ENCODE assay signal across 8 mouse cellular contexts in the genomic region with DNA sequence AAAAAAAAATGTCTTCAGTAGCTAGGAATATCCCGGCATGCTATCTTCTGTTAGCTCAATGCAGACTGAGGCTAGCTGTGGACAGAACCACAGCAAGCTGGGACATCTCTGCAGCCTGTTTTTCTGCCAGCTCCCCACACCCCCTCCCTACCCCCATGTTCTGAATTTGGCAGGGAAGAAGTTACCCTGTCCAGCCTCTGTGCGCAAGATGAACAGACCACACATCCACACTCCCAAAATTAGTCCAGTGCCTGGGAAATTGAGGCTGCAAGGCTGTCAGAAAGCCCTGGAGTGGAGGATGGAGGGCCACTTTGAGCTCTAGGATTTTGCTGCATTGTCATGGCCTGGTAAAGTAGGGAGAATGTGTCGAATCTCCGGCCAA. TPM values are rescaled to one million over a fixed set of nuclear protein-coding genes. Genes with fewer than 3 reads are reported as not detected.
DNase-seq lines count a peak whose midpoint lies in the region; TF ChIP-seq lines count a peak whose summit lies in the region.

No protein-coding gene starts in this region.

- H3K27me3 ChIP-seq in heart, embryonic 10.5 days (ENCODE audit: insufficient read depth, poor library complexity, severe bottlenecking) = peaks cover 38% of the 10 kb centered on the region

- H3K27ac ChIP-seq in ES-E14 (ENCODE audit: insufficient read depth, low read depth, low read length, poor library complexity, severe bottlenecking) = no peak overlapping the region
- no peak overlapping the region for H3K27ac ChIP-seq in heart, embryonic 10.5 days
- H3K27ac ChIP-seq in olfactory bulb, adult 2 months (ENCODE audit: insufficient read depth, low read depth, low read length) = no peak overlapping the region

- H3K36me3 ChIP-seq in ES-E14 (ENCODE audit: control insufficient read depth, insufficient read depth, low read length, poor library complexity, severe bottlenecking) = no peaks in the 10 kb centered on the region
- no peaks in the 10 kb centered on the region for H3K36me3 ChIP-seq in heart, embryonic 10.5 days

- peak overlapping the region; percentile 67 to 75 for H3K4me3 ChIP-seq in ES-E14 (ENCODE audit: insufficient read depth in 1 of 2, low read depth in 1 of 2, low read length in 2 of 2, poor library complexity in 1 of 2, severe bottlenecking in 1 of 2)
- H3K4me3 ChIP-seq in heart, embryonic 10.5 days = peak overlapping the region; percentile 66
- H3K4me3 ChIP-seq in olfactory bulb, adult 2 months (ENCODE audit: insufficient read depth, low read depth, low read length) = peak overlapping the region; percentile 93

- H3K9me3 ChIP-seq in ES-E14 (ENCODE audit: control insufficient read depth, insufficient read depth, low read depth, low read length) = no peaks in the 10 kb centered on the region
- H3K9me3 ChIP-seq in heart, embryonic 10.5 days = no peaks in the 10 kb centered on the region

- whole genome bisulfite sequencing in heart, embryonic 10.5 days = 26% methylated on average over 4 of the region's 4 CpGs
- 5% methylated on average over 4 of the region's 4 CpGs for WGBS in olfactory bulb, adult 2 months

- in situ Hi-C loops in ES-E14 (cut with MboI; ENCODE audit: low sequenced_read_pairs in 2 of 2, unreplicated experiment in 2 of 2) = no loop called here

- no peak for TF ChIP-seq POLR2A in brain, embryonic 14.5 days (IDR thresholded peaks at IDR 0.05; ENCODE audit: borderline replicate concordance, extremely low read depth, insufficient read depth, insufficient read length, poor library complexity, severe bottlenecking)
- no peak for TF ChIP-seq POLR2A in olfactory bulb, adult 2 months (IDR thresholded peaks at IDR 0.05; ENCODE audit: insufficient read depth, low read depth, low read length)

- TF ChIP-seq CTCF in brain, embryonic 14.5 days (IDR thresholded peaks at IDR 0.05; ENCODE audit: borderline replicate concordance, extremely low read depth, insufficient read depth, insufficient read length) = no peak
- TF ChIP-seq CTCF in olfactory bulb, adult 2 months (IDR thresholded peaks at IDR 0.05; ENCODE audit: insufficient read depth, low read depth, low read length) = no peak

- DNase-seq in ES-E14 (ENCODE audit: low read depth, low spot score) = peak; percentile 2
- DNase-seq in brain, embryonic 14.5 days (ENCODE audit: low read depth) = peak; percentile 56
- DNase-seq in heart, embryonic 10.5 days (ENCODE audit: low spot score) = no peak
- peak; percentile 21 for DNase-seq in left cerebral cortex, adult 11 months (ENCODE audit: low spot score)
- DNase-seq in urinary bladder, postnatal 36 days (ENCODE audit: low spot score in 2 of 2) = no peak
- DNase-seq in lung, adult 18-20 months = no peak
- no peak for DNase-seq in urinary bladder, adult 18-20 months (ENCODE audit: low spot score in 2 of 2)

- no peak overlapping the region for H3K9ac ChIP-seq in ES-E14 (ENCODE audit: insufficient read depth, low read depth, low read length, poor library complexity, severe bottlenecking)

- peaks cover 0 to 4% of the 10 kb centered on the region in 2 experiments; a peak in 1 of 4 replicates for H3K4me1 ChIP-seq in ES-E14 (ENCODE audit: control insufficient read depth in 2 of 2, insufficient read depth in 2 of 2, low read length in 2 of 2, poor library complexity in 1 of 2)
- peaks cover 14% of the 10 kb centered on the region for H3K4me1 ChIP-seq in heart, embryonic 10.5 days
- peaks cover 4% of the 10 kb centered on the region for H3K4me1 ChIP-seq in olfactory bulb, adult 2 months (ENCODE audit: control insufficient read depth, insufficient read depth, low read length)

TF ChIP-seq in ES-E14, 5 proteins besides CTCF, POLR2A, EP300 and RAD21:
- no peak for TF ChIP-seq MAFK (IDR thresholded peaks at IDR 0.05; ENCODE audit: insufficient read depth, low read depth, low read length)
- TF ChIP-seq ZC3H11A (IDR thresholded peaks at IDR 0.05; ENCODE audit: borderline replicate concordance, low read depth, low read length) = no peak
- TF ChIP-seq ZNF384 (IDR thresholded peaks at IDR 0.05; ENCODE audit: low read depth, low read length) = no peak
- TF ChIP-seq HCFC1 (IDR thresholded peaks at IDR 0.05; ENCODE audit: borderline replicate concordance, insufficient read depth, low read length) = no peak
- no peak for TF ChIP-seq CHD2 (IDR thresholded peaks at IDR 0.05; ENCODE audit: low read depth, low read length)

RNA-seq across cellular contexts. Expression of a gene that starts 1.3 kb away (rescaled TPM):
- total RNA-seq in ES-E14 (2012; rRNA removed) = 0.69 and 0.94 TPM in 2 replicates
- 30.4 and 34.2 TPM in 2 replicates for polyA plus RNA-seq in brain, embryonic 14.5 days (2012; rRNA removed)
- 0.11 and 0.42 TPM in 2 replicates for polyA plus RNA-seq in heart, embryonic 10.5 days (2016; fragmentation: Nextera tagmentation; extraction: Ambion mirVana)
- not detected in 2 replicates for polyA plus RNA-seq in olfactory bulb, adult 2 months (2012; ENCODE audit: insufficient read depth, insufficient read length, low replicate concordance, missing spikeins)

Comparison
In these comparisons a context has a peak if more than half of its experiments do, and no peak if none do; other contexts are left out.
1. DNase-seq: peak in ES-E14 (single experiment), brain, embryonic 14.5 days (single experiment) and left cerebral cortex, adult 11 months (single experiment); none in heart, embryonic 10.5 days (single experiment), urinary bladder, postnatal 36 days (0 of 2), lung, adult 18-20 months (0 of 2) and urinary bladder, adult 18-20 months (0 of 2).
2. RNA of a gene that starts 1.3 kb away (polyA plus RNA-seq): 30.4 to 34.2 TPM in brain, embryonic 14.5 days; 0.11 to 0.42 TPM in heart, embryonic 10.5 days and not detected in olfactory bulb, adult 2 months; every median in the first group is over 10 times any median in the second.
3. Peak in every context shown above with its lines, with median percentiles within 50 percentile points of each other: H3K4me3 ChIP-seq.